Mouse (Mus musculus) hindbrain, embryonic 15.5 days (tissue): Measurements from ENCODE around the gene Eme1. TPM values are rescaled to one million over a fixed set of nuclear protein-coding genes. Genes with fewer than 3 reads are reported as not detected.

ENCODE experiments used
- ATAC-seq: fragments of 200-750 bp; cut with Nextera tagmentation; 2 replicates; pipeline ENCODE4 v1.8.0; 2017; ENCODE audit warnings: low read depth, moderate number of reproducible peaks, moderate TSS enrichment; ENCODE audit not compliant: low FRiP score
- H3K27ac ChIP-seq: fragments of 300-500 bp; sonication (generic); replicated peaks from 2 replicates; pipeline ENCODE4 v1.5.1; 2015; ENCODE audit warnings: mild to moderate bottlenecking, inconsistent platforms
- H3K27me3 ChIP-seq: fragments of 300-500 bp; sonication (generic); 2 replicates; pipeline ENCODE4 v1.6.1; 2015; ENCODE audit warnings: control low read depth, inconsistent platforms
- H3K36me3 ChIP-seq: fragments of 300-500 bp; sonication (generic); 2 replicates; pipeline ENCODE4 v1.6.1; 2015; ENCODE audit warnings: control low read depth, inconsistent platforms
- H3K4me1 ChIP-seq: fragments of 300-500 bp; sonication (generic); replicated peaks from 2 replicates; pipeline ENCODE4 v1.6.1; 2015; ENCODE audit warnings: control low read depth, inconsistent platforms
- H3K4me2 ChIP-seq: fragments of 300-500 bp; sonication (generic); 2 replicates; pipeline ENCODE4 v1.6.1; 2015; ENCODE audit warnings: moderate library complexity, mild to moderate bottlenecking, inconsistent platforms
- H3K4me3 ChIP-seq: fragments of 300-500 bp; sonication (generic); 2 replicates; pipeline ENCODE4 v1.5.1; 2015; ENCODE audit warnings: mild to moderate bottlenecking, inconsistent platforms
- H3K9ac ChIP-seq: fragments of 300-500 bp; sonication (generic); 2 replicates; pipeline ENCODE4 v1.6.1; 2015; ENCODE audit warnings: inconsistent platforms
- H3K9me3 ChIP-seq: fragments of 300-500 bp; sonication (generic); 2 replicates; pipeline ENCODE4 v1.6.1; 2016; ENCODE audit warnings: control low read depth, inconsistent platforms
- WGBS: fragments of 180-500 bp; shearing (Covaris S2); methylation state at CpG from one replicate; pipeline ENCODE4 v1.1.7; 2015; 5-methylcytosine and 5-hydroxymethylcytosine counted together
- polyA plus RNA-seq: library from polyadenylated mRNA; unstranded; fragments of >200 nt; fragmentation: Nextera tagmentation; extraction: Ambion mirVana; gene quantifications from 2 replicates; pipeline ENCODE4 v1.2.1, GENCODE M21; 2015

The Eme1 gene
- polyA plus RNA-seq, 1 experiment from 2014 or later: 4.0 TPM

- no peaks in the 10 kb centered on the region for H3K27me3 ChIP-seq
- no peaks in the 10 kb centered on the region for H3K36me3 ChIP-seq
- no peak overlapping the region for H3K27ac ChIP-seq
- no peaks in the 10 kb centered on the region for H3K9me3 ChIP-seq
- no peak overlapping the region for H3K9ac ChIP-seq
- H3K4me3 ChIP-seq: no peak overlapping the region
- H3K4me1 ChIP-seq: no peaks in the 10 kb centered on the region
- WGBS: 58% methylated on average over 4 of the region's 4 CpGs
- ATAC-seq: peak; percentile 82
- no peak overlapping the region for H3K4me2 ChIP-seq
Observed at GRCm38 (mm10) chr11:94610744-94611740, 42.7 kb downstream of the Eme1 start.

GRCm38 (mm10) chr11:94602356-94602955 lies 51.3 kb downstream of the Eme1 start:
- H3K4me3 ChIP-seq: no peak overlapping the region
- H3K27ac ChIP-seq: no peak overlapping the region
- H3K27me3 ChIP-seq: peaks cover 8% of the 10 kb centered on the region; the same call in 1 of the 2 replicates
- no peak for ATAC-seq
- WGBS: 76% methylated on average over 11 of the region's 11 CpGs
- H3K9ac ChIP-seq: no peak overlapping the region
- no peaks in the 10 kb centered on the region for H3K36me3 ChIP-seq
- no peaks in the 10 kb centered on the region for H3K9me3 ChIP-seq
- H3K4me1 ChIP-seq: peaks cover 12% of the 10 kb centered on the region
- H3K4me2 ChIP-seq: peak overlapping the region; percentile 66

- Histone ChIP-seq H3K4me2 (peak within 1 kb of the TSS; percentile 66), H3K4me1 (peaks cover 12% of the 10 kb centered on the region), H3K27ac (no peak within 1 kb of the TSS; the same call in 1 of the 2 replicates), H3K9me3 (no peaks in the 10 kb centered on the region), H3K36me3 (no peaks in the 10 kb centered on the region), H3K9ac (peak within 1 kb of the TSS; percentile 26; the same call in 1 of the 2 replicates), H3K27me3 (peaks cover 8% of the 10 kb centered on the region; the same call in 1 of the 2 replicates), H3K4me3 (peak within 1 kb of the TSS; percentile 42)
- ATAC-seq: peak; percentile 83
- 2% methylated on average over 41 of the region's 52 CpGs for WGBS
Observed at GRCm38 (mm10) chr11:94601321-94602281, 52.2 kb downstream of the Eme1 start, which contains the start of gene Acsf2. Gene Acsf2, minus strand, starts transcription at chr11:94601871.

- H3K4me2 ChIP-seq: peak overlapping the region; percentile 66; the same call in 1 of the 2 replicates
- H3K27me3 ChIP-seq: peaks cover 8% of the 10 kb centered on the region; the same call in 1 of the 2 replicates
- no peaks in the 10 kb centered on the region for H3K36me3 ChIP-seq
- H3K4me3 ChIP-seq: no peak overlapping the region
- peaks cover 12% of the 10 kb centered on the region for H3K4me1 ChIP-seq
- no peaks in the 10 kb centered on the region for H3K9me3 ChIP-seq
- no peak overlapping the region for H3K27ac ChIP-seq
- WGBS: 91% methylated on average over 7 of the region's 7 CpGs
- ATAC-seq: no peak
- no peak overlapping the region for H3K9ac ChIP-seq
Observed at GRCm38 (mm10) chr11:94600447-94600846, 53.3 kb downstream of the Eme1 start.

GRCm38 (mm10) chr11:94598437-94599120 lies 55.2 kb downstream of the Eme1 start:
- 76% methylated on average over 6 of the region's 6 CpGs for WGBS
- no peak overlapping the region for H3K27ac ChIP-seq
- no peak overlapping the region for H3K4me2 ChIP-seq
- peaks cover 8% of the 10 kb centered on the region; the same call in 1 of the 2 replicates for H3K27me3 ChIP-seq
- H3K9me3 ChIP-seq: no peaks in the 10 kb centered on the region
- no peaks in the 10 kb centered on the region for H3K36me3 ChIP-seq
- no peak overlapping the region for H3K9ac ChIP-seq
- peaks cover 12% of the 10 kb centered on the region for H3K4me1 ChIP-seq
- ATAC-seq: no peak
- H3K4me3 ChIP-seq: no peak overlapping the region

- H3K27me3 ChIP-seq: peaks cover 8% of the 10 kb centered on the region; the same call in 1 of the 2 replicates
- no peak overlapping the region for H3K9ac ChIP-seq
- no peak overlapping the region for H3K27ac ChIP-seq
- H3K36me3 ChIP-seq: no peaks in the 10 kb centered on the region
- H3K4me2 ChIP-seq: no peak overlapping the region
- H3K9me3 ChIP-seq: no peaks in the 10 kb centered on the region
- no peak for ATAC-seq
- H3K4me3 ChIP-seq: no peak overlapping the region
- peaks cover 12% of the 10 kb centered on the region for H3K4me1 ChIP-seq
- WGBS: 66% methylated on average over 4 of the region's 4 CpGs
Observed at GRCm38 (mm10) chr11:94597319-94597718, 56.4 kb downstream of the Eme1 start.

- H3K4me1 ChIP-seq: peaks cover 3% of the 10 kb centered on the region
- no peaks in the 10 kb centered on the region for H3K36me3 ChIP-seq
- no peak overlapping the region for H3K27ac ChIP-seq
- 72% methylated on average over 7 of the region's 7 CpGs for WGBS
- no peak overlapping the region for H3K4me2 ChIP-seq
- no peak for ATAC-seq
- 0 out of 2 replicates have a peak, but pooled peaks cover 5% of the 10 kb centered on the region for H3K27me3 ChIP-seq
- H3K4me3 ChIP-seq: no peak overlapping the region
- no peak overlapping the region for H3K9ac ChIP-seq
- H3K9me3 ChIP-seq: no peaks in the 10 kb centered on the region
Observed at GRCm38 (mm10) chr11:94596311-94596852, 57.4 kb downstream of the Eme1 start.

Other genes starting within 250 kb of the Eme1 start
- gene Cacna1g, start 179.8 kb downstream of the Eme1 start, polyA plus RNA-seq: 15.0 and 18.8 TPM in 2 replicates
- 0.29 and 0.84 TPM in 2 replicates for gene Spata20, start 167.8 kb downstream of the Eme1 start, polyA plus RNA-seq
- 1.0 and 2.5 TPM in 2 replicates for gene Epn3, start 154.0 kb downstream of the Eme1 start, polyA plus RNA-seq
- 3.8 and 4.8 TPM in 2 replicates for gene Mycbpap, start 132.2 kb downstream of the Eme1 start, polyA plus RNA-seq
- gene Rsad1, start 104.7 kb downstream of the Eme1 start, polyA plus RNA-seq: 8.6 and 9.3 TPM in 2 replicates
- 0.34 and 0.54 TPM in 2 replicates for gene Chad, start 88.9 kb downstream of the Eme1 start, polyA plus RNA-seq
- 2.0 and 2.2 TPM in 2 replicates for gene Acsf2, start 52.1 kb downstream of the Eme1 start, polyA plus RNA-seq
- 160 and 164 TPM in 2 replicates for gene Lrrc59, start 24.2 kb downstream of the Eme1 start, polyA plus RNA-seq
- gene Mrpl27, start 197 bp downstream of the Eme1 start, polyA plus RNA-seq: 139 and 155 TPM in 2 replicates
- 13.6 and 15.1 TPM in 2 replicates for gene Xylt2, start 23.6 kb upstream of the Eme1 start, polyA plus RNA-seq
- gene Gm11541, start 50.5 kb upstream of the Eme1 start, polyA plus RNA-seq: 0.17 and 0.30 TPM in 2 replicates
- gene Cdc34b, start 87.8 kb upstream of the Eme1 start, polyA plus RNA-seq: 0.13 TPM in 1 of 2 replicates, not detected in the other
- not detected in 2 replicates for gene Tmem92, start 128.7 kb upstream of the Eme1 start, polyA plus RNA-seq